Mouse (Mus musculus) thymus, adult 2 months (tissue): ENCODE measurements around the gene Plbd2.

Source experiments
- CTCF ChIP-seq: fragments of 200-500 bp; IDR thresholded peaks from 2 replicates; pipeline ENCODE4 v1.5.1; 2012; ENCODE audit warnings: mild to moderate bottlenecking, control low read depth, low read length, moderate library complexity, borderline replicate concordance; ENCODE audit not compliant: control insufficient read depth, poor library complexity, insufficient read depth; ENCODE audit errors: extremely low read depth
- POLR2A ChIP-seq: fragments of 200-500 bp; IDR thresholded peaks from 2 replicates; pipeline ENCODE4 v1.6.1; 2012; ENCODE audit warnings: mild to moderate bottlenecking, low read length, control low read depth, moderate library complexity; ENCODE audit not compliant: control insufficient read depth, poor library complexity, insufficient read depth; ENCODE audit errors: extremely low read depth

DNA sequence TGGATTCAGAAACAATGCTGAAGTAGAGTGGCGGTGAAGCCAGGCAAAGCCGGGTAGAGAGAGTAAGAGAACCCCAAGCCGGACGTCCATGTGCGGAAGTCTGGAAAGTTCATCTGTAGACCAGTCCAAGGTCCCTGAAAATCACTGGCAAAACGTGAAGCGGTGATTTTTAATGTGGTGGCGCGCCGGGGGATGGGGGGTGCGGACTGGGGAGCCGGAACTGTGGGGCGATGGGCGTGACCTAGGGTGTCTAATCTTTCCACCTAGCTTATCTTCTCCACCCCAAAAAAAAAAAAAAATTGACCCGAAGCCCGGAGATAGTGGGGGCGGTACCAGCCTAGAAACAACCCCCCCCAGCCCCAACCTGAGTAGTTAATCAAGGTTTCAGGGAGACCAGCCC, 65.9 kb downstream of the Plbd2 start:
- TF ChIP-seq CTCF (no peak), POLR2A (no peak)
